Mouse (Mus musculus) gastrocnemius, postnatal 36 days (tissue): ENCODE results near the gene Stx5a. TPM values are rescaled to one million over a fixed set of nuclear protein-coding genes. Genes with fewer than 3 reads are reported as not detected.

Source experiments
- DNase-seq, 2 experiments: peaks; one replicate each; pipeline ENCODE4 v3.0.0; 2022
- intact Hi-C: fragments of 180-260 bp; cut with DNase I; formaldehyde crosslinking; loops from one replicate; pipeline ENCODE4 v1.15.1; 2025
- microRNA-seq, 2 experiments: library from miRNA; unstranded; fragments of <30 nt; microRNA quantifications; one replicate each; pipeline ENCODE4 v1.2.0; 2021
- total RNA-seq, 2 experiments: library from RNA; stranded (reverse); gene quantifications; 2 replicates each; pipeline ENCODE4 v1.2.3; 2021

Stx5a gene
- total RNA-seq, 2 experiments from 2014 or later, result 19.0 to 19.9 TPM

GRCm38 (mm10) chr19:8786008-8786781 is 45.0 kb downstream of the Stx5a start, which contains the start of gene Taf6l:
Taf6l (minus strand) TSS chr19:8786417.
- intact Hi-C loops, result no loop called here
- DNase-seq, result peak; percentile 83 to 88

GRCm38 (mm10) chr19:8788521-8788920 is 47.3 kb downstream of the Stx5a start:
- DNase-seq, result no peak
- intact Hi-C loops, result no loop called here

- DNase-seq, result no peak
- intact Hi-C loops, result no loop called here
These were observed 48.0 kb downstream of the Stx5a start for GRCm38 (mm10) chr19:8789171-8789570.

- intact Hi-C loops, result no loop called here
- no peak for DNase-seq
These were observed 49.0 kb downstream of the Stx5a start for GRCm38 (mm10) chr19:8790171-8790570.

GRCm38 (mm10) chr19:8798264-8798946 is 57.2 kb downstream of the Stx5a start, which contains the start of gene Polr2g:
Polr2g (minus strand) TSS chr19:8798577.
- DNase-seq, result peak; percentile 84 to 87
- intact Hi-C loops, result no loop called here

- intact Hi-C loops, result no loop called here
- DNase-seq, result no peak
These were observed 57.7 kb downstream of the Stx5a start for GRCm38 (mm10) chr19:8798947-8799315.

GRCm38 (mm10) chr19:8802130-8802821 is 61.1 kb downstream of the Stx5a start, which contains the start of gene Zbtb3:
Zbtb3 (plus strand) TSS chr19:8802555.
- intact Hi-C loops, result no loop called here
- peak; percentile 87 to 90 for DNase-seq

- DNase-seq, result no peak
- intact Hi-C loops, result no loop called here
These were observed 62.1 kb downstream of the Stx5a start for GRCm38 (mm10) chr19:8803204-8803780.

GRCm38 (mm10) chr19:8803879-8804660 is 62.9 kb downstream of the Stx5a start:
- intact Hi-C loops, result no loop called here
- no peak for DNase-seq

Small RNA genes within 50 kb of the gene (microRNA-seq; reads per million reads assigned to microRNA genes)
- 0 reads per million in 2 experiments for gene Mir6992

Other genes with a start within 250 kb of the Stx5a start
- not detected for gene Slc22a8, start 150.2 kb upstream of the Stx5a start, total RNA-seq
- gene Slc22a6, start 123.4 kb upstream of the Stx5a start, total RNA-seq, result not detected
- not detected for gene Chrm1, start 77.6 kb upstream of the Stx5a start, total RNA-seq
- gene Slc3a2, start 18.0 kb upstream of the Stx5a start, total RNA-seq, result 10 to 100 TPM; 27.9 to 30.0 TPM
- gene Wdr74, start 5.6 kb upstream of the Stx5a start, total RNA-seq, result 10 to 100 TPM; 15.2 to 20.4 TPM
- under 1 TPM in 1 of 2 experiments, not detected in 1; 0.66 TPM for gene 1700092M07Rik, start 695 bp upstream of the Stx5a start, total RNA-seq
- gene Nxf1, start 15.7 kb downstream of the Stx5a start, total RNA-seq, result 10 to 100 TPM; 24.1 to 32.9 TPM
- 10 to 100 TPM; 79.6 to 84.2 TPM for gene Tmem223, start 29.6 kb downstream of the Stx5a start, total RNA-seq
- 1 to 10 TPM; 6.1 to 8.2 TPM for gene Tmem179b, start 33.1 kb downstream of the Stx5a start, total RNA-seq
- gene Taf6l, start 45.0 kb downstream of the Stx5a start, total RNA-seq, result 1 to 10 TPM; 4.6 to 4.9 TPM
- 10 to 100 TPM; 32.0 to 35.4 TPM for gene Polr2g, start 57.2 kb downstream of the Stx5a start, total RNA-seq
- gene Zbtb3, start 61.1 kb downstream of the Stx5a start, total RNA-seq, result under 1 TPM; 0.42 to 0.74 TPM
- gene Ttc9c, start 77.9 kb downstream of the Stx5a start, total RNA-seq, result 1 to 10 TPM; 9.2 TPM
- 10 to 100 TPM; 31.0 to 36.6 TPM for gene Hnrnpul2, start 78.6 kb downstream of the Stx5a start, total RNA-seq
- gene AC129217.1, start 88.4 kb downstream of the Stx5a start, total RNA-seq, result 1 to 10 TPM in 1 of 2 experiments, not detected in 1; 1.4 TPM
- gene Bscl2, start 96.1 kb downstream of the Stx5a start, total RNA-seq, result 10 to 100 TPM; 15.9 to 17.8 TPM
- gene Gng3, start 97.8 kb downstream of the Stx5a start, total RNA-seq, result not detected
- gene Lrrn4cl, start 109.4 kb downstream of the Stx5a start, total RNA-seq, result 1 to 10 TPM; 5.8 to 8.8 TPM
- 100 to 1,000 TPM; 197 to 321 TPM for gene Ubxn1, start 130.1 kb downstream of the Stx5a start, total RNA-seq
- 10 to 100 TPM; 56.4 to 67.2 TPM for gene Uqcc3, start 139.5 kb downstream of the Stx5a start, total RNA-seq
- 1 to 10 TPM; 3.5 TPM for gene Lbhd1, start 142.3 kb downstream of the Stx5a start, total RNA-seq
- gene Gm49403, start 142.5 kb downstream of the Stx5a start, total RNA-seq, result not detected
- gene 1810009A15Rik, start 147.4 kb downstream of the Stx5a start, total RNA-seq, result 10 to 100 TPM; 15.6 to 17.1 TPM
- gene Gm49416, start 147.5 kb downstream of the Stx5a start, total RNA-seq, result under 1 TPM in 1 of 2 experiments, not detected in 1; 0.84 TPM
- gene Ints5, start 151.6 kb downstream of the Stx5a start, total RNA-seq, result 1 to 10 TPM; 8.4 to 9.4 TPM
- 10 to 100 TPM; 19.3 to 19.9 TPM for gene Ganab, start 156.7 kb downstream of the Stx5a start, total RNA-seq
- gene B3gat3, start 179.0 kb downstream of the Stx5a start, total RNA-seq, result 10 to 100 TPM; 28.3 to 31.2 TPM
- 10 to 100 TPM in 1 of 2 experiments, 1 to 10 TPM in 1; 6.9 to 11.0 TPM for gene Rom1, start 187.9 kb downstream of the Stx5a start, total RNA-seq
- 1 to 10 TPM; 5.1 to 7.3 TPM for gene Eml3, start 188.1 kb downstream of the Stx5a start, total RNA-seq
- 10 to 100 TPM; 19.4 to 24.1 TPM for gene Mta2, start 200.5 kb downstream of the Stx5a start, total RNA-seq
- gene Tut1, start 212.4 kb downstream of the Stx5a start, total RNA-seq, result 1 to 10 TPM; 6.0 to 7.7 TPM
- gene Eef1g, start 225.6 kb downstream of the Stx5a start, total RNA-seq, result 100 to 1,000 TPM; 441 to 447 TPM
- 100 to 1,000 TPM; 171 to 208 TPM for gene Ahnak, start 247.9 kb downstream of the Stx5a start, total RNA-seq